Mouse (Mus musculus) intestine, postnatal 0 days (tissue): ENCODE data around the gene Apba1. TPM values are rescaled to one million over a fixed set of nuclear protein-coding genes. Genes with fewer than 3 reads are reported as not detected.
A peak's percentile ranks its signal among the peaks of the same experiment; 100 is the strongest.

Source experiments
- ATAC-seq: fragments of 200-750 bp; cut with Nextera tagmentation; 2 replicates; pipeline ENCODE4 v1.8.0; 2017; ENCODE audit warnings: mild to moderate bottlenecking, moderate TSS enrichment, moderate library complexity
- H3K27ac ChIP-seq: fragments of 300-500 bp; sonication (generic); 2 replicates; pipeline ENCODE4 v1.5.1; 2014; ENCODE audit warnings: mild to moderate bottlenecking, low read depth, low read length, moderate library complexity
- H3K27me3 ChIP-seq: fragments of 300-500 bp; sonication (generic); replicated peaks from 2 replicates; pipeline ENCODE4 v1.6.1; 2014; ENCODE audit warnings: low read length, mixed read lengths; ENCODE audit not compliant: control insufficient read depth, insufficient read depth
- H3K36me3 ChIP-seq: fragments of 300-500 bp; sonication (generic); 2 replicates; pipeline ENCODE4 v1.6.1; 2014; ENCODE audit warnings: mild to moderate bottlenecking, moderate library complexity; ENCODE audit not compliant: control insufficient read depth, insufficient read depth
- H3K4me1 ChIP-seq: fragments of 300-500 bp; sonication (generic); replicated peaks from 2 replicates; pipeline ENCODE4 v1.6.1; 2014; ENCODE audit warnings: antibody characterized with exemption, low read length, mixed read lengths; ENCODE audit not compliant: control insufficient read depth, insufficient read depth
- H3K4me2 ChIP-seq: fragments of 300-500 bp; sonication (generic); replicated peaks from 2 replicates; pipeline ENCODE4 v1.6.1; 2014; ENCODE audit warnings: low read depth, mild to moderate bottlenecking, moderate library complexity
- H3K4me3 ChIP-seq: fragments of 300-500 bp; sonication (generic); 2 replicates; pipeline ENCODE4 v1.5.1; 2014; ENCODE audit warnings: low read depth, low read length
- H3K9ac ChIP-seq: fragments of 300-500 bp; sonication (generic); 2 replicates; pipeline ENCODE4 v1.6.1; 2014; ENCODE audit warnings: mild to moderate bottlenecking, low read depth, low read length
- H3K9me3 ChIP-seq: fragments of 300-500 bp; sonication (generic); 2 replicates; pipeline ENCODE4 v1.6.1; 2016; ENCODE audit warnings: mixed run types; ENCODE audit not compliant: control insufficient read depth
- CTCF ChIP-seq: sonication (generic); IDR thresholded peaks from 2 replicates; pipeline ENCODE4 v1.5.1; 2016; ENCODE audit warnings: low read depth, mild to moderate bottlenecking, control low read depth, antibody characterized with exemption, moderate library complexity
- WGBS: fragments of 180-500 bp; shearing (Covaris S2); extraction: QIAGEN DNeasy Blood & Tissue Kit; methylation state at CpG from one replicate; pipeline ENCODE4 v1.1.7; 2014; 5-methylcytosine and 5-hydroxymethylcytosine counted together
- polyA plus RNA-seq: library from polyadenylated mRNA; unstranded; fragments of >200 nt; fragmentation: Nextera tagmentation; extraction: Ambion mirVana; gene quantifications from 2 replicates; pipeline ENCODE4 v1.2.1, GENCODE M21; 2015

Gene Apba1
- polyA plus RNA-seq, 1 experiment from 2014 or later, result 0.57 TPM

DNA sequence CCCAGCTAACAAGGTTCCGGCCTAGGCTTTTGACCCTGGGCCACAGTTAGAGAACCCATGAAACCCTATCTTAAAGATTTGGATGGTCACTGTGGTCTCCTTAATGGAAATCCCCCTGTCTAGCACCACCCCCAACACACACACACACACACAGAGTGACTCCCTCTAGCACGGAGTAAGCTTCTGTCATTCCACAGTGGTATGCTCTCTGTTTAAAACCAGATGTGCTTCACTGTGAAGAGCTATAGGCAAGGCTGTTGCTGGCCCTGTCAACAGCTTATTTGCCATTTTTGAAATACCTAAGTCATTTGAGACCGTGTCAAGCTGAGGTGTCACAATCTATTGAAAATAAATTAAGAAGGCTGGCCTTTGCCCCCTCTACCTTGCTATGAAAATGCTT, 136.1 kb downstream of the Apba1 start:
- Histone ChIP-seq H3K4me2 (no peak overlapping the region), H3K9me3 (no peaks in the 10 kb centered on the region), H3K27me3 (peaks cover 27% of the 10 kb centered on the region), H3K4me3 (no peak overlapping the region), H3K36me3 (no peaks in the 10 kb centered on the region), H3K4me1 (no peaks in the 10 kb centered on the region), H3K9ac (no peak overlapping the region), H3K27ac (no peak overlapping the region)
- no peak for ATAC-seq
- WGBS, result 52% methylated on average over 3 of the region's 3 CpGs
- TF ChIP-seq CTCF, result no peak

GRCm38 (mm10) chr19:23896915-23897314, 138.2 kb downstream of the Apba1 start:
- WGBS, result 49% methylated on average over 8 of the region's 8 CpGs
- H3K27me3 ChIP-seq, result peaks cover 23% of the 10 kb centered on the region

DNA sequence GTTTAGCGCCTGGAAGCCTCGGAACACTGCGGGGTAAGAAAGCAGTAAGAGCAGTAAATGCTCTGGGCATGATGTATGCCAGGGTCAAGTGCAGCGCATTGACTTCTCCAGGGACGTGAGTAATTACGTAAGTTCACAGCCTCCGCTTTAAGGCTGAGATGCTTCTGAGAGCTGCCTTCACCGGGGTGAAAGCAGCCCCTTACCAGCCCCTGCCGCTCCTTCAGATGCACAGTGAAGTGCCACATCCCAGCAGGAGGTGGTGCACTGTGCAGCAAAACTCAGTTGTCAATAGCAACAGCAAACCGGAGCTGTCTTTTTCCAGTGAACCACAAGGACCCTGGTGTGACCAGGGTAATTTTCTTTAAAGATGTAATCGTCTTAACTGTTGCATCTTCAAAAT, 139.8 kb downstream of the Apba1 start:
- ATAC-seq, result no peak
- H3K27ac ChIP-seq, result no peak overlapping the region
- no peak overlapping the region for H3K4me2 ChIP-seq
- no peaks in the 10 kb centered on the region for H3K4me1 ChIP-seq
- TF ChIP-seq CTCF, result 0 out of 2 replicates have a peak, but pooled peaks have one; percentile 10
- peaks cover 7% of the 10 kb centered on the region for H3K27me3 ChIP-seq
- H3K9me3 ChIP-seq, result no peaks in the 10 kb centered on the region
- WGBS, result 43% methylated on average over 11 of the region's 11 CpGs
- H3K36me3 ChIP-seq, result no peaks in the 10 kb centered on the region
- no peak overlapping the region for H3K4me3 ChIP-seq
- no peak overlapping the region for H3K9ac ChIP-seq

More at GRCm38 (mm10) chr19:23896915-23897314, 138.2 kb downstream of the Apba1 start:
- H3K4me1 ChIP-seq, result no peaks in the 10 kb centered on the region
- H3K9me3 ChIP-seq, result no peaks in the 10 kb centered on the region
- no peak overlapping the region for H3K9ac ChIP-seq
- no peak overlapping the region for H3K4me2 ChIP-seq
- no peak for ATAC-seq
- TF ChIP-seq CTCF, result no peak
- no peaks in the 10 kb centered on the region for H3K36me3 ChIP-seq
- H3K27ac ChIP-seq, result no peak overlapping the region
- no peak overlapping the region for H3K4me3 ChIP-seq

DNA sequence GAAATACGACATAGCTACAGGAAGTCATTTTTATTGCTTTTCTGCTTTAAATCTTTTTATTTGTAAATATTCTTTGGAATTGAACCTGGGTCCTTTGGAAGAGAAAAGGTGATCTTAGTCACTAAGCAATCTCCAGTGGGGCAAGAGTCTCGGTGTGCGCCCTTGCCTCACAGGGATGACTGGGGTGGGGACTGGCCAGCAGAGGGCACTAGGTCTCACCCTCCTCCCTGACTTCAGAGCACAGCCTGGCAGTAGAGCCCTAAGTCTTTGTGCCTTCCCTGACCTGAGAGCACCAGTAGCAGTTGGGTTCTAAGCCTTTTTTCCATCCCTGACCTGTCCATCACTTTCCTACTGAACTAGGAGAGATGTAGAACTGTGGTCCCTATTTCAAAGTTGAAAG, 142.5 kb downstream of the Apba1 start:
- H3K27ac ChIP-seq, result no peak overlapping the region
- no peaks in the 10 kb centered on the region for H3K27me3 ChIP-seq
- H3K9ac ChIP-seq, result no peak overlapping the region
- TF ChIP-seq CTCF, result peak; percentile 76
- no peaks in the 10 kb centered on the region for H3K9me3 ChIP-seq
- H3K4me2 ChIP-seq, result no peak overlapping the region
- H3K4me3 ChIP-seq, result no peak overlapping the region
- H3K4me1 ChIP-seq, result no peaks in the 10 kb centered on the region
- no peak for ATAC-seq
- 80% methylated on average over 3 of the region's 3 CpGs for WGBS
- H3K36me3 ChIP-seq, result no peaks in the 10 kb centered on the region

DNA sequence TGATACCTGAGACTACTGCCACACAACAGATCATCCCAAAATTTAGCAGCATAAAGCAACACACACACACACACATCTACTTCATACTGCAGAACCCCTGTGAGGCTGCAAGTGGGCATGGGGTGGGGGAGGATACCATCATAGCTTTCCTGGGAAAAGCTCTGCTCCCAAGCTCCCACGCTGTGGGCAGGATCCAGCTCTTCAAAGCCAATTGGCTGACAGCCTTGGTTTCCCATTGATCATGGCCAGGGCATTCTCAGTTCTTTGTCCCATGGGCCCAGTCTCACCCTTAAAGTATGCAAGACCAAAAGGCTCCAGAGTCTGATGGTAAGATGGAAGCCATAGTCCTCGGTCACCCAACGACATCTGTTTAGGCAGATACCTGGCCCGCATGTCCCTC, 143.1 kb downstream of the Apba1 start:
- Histone ChIP-seq H3K4me3 (no peak overlapping the region), H3K36me3 (no peaks in the 10 kb centered on the region), H3K9ac (no peak overlapping the region), H3K27me3 (no peaks in the 10 kb centered on the region), H3K4me2 (no peak overlapping the region), H3K9me3 (no peaks in the 10 kb centered on the region), H3K4me1 (no peaks in the 10 kb centered on the region), H3K27ac (no peak overlapping the region)
- no peak for TF ChIP-seq CTCF
- no peak for ATAC-seq
- 95% methylated on average over 4 of the region's 4 CpGs for WGBS

- no peak for ATAC-seq
- H3K27me3 ChIP-seq, result no peaks in the 10 kb centered on the region
- H3K4me1 ChIP-seq, result no peaks in the 10 kb centered on the region
- H3K9me3 ChIP-seq, result no peaks in the 10 kb centered on the region
- no peaks in the 10 kb centered on the region for H3K36me3 ChIP-seq
- WGBS, result 95% methylated on average over 7 of the region's 7 CpGs
- no peak overlapping the region for H3K4me3 ChIP-seq
- H3K4me2 ChIP-seq, result no peak overlapping the region
- H3K9ac ChIP-seq, result no peak overlapping the region
- TF ChIP-seq CTCF, result no peak
- H3K27ac ChIP-seq, result no peak overlapping the region
These were observed 144.4 kb downstream of the Apba1 start for GRCm38 (mm10) chr19:23903066-23903465.

DNA sequence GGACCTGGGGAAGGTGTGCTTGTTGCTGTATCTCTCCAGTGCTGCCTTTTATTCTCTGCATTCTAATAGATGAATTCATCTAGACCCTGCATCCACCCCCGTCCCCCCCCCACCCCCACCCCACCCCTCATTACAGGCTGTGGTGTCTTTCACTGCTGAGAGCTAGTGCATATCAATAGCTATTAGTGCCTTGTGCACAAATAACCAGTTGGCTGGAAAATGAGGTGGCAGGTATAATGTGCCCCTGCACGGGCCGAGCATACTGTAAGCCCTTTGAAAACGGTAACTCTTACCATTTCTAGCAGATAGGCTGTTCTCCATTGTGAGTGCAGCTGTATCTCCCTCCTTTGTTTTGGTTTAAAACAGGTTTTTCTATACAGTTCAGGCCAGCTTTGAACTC, 146.2 kb downstream of the Apba1 start:
- no peak overlapping the region for H3K27ac ChIP-seq
- 72% methylated on average over 4 of the region's 4 CpGs for WGBS
- H3K27me3 ChIP-seq, result no peaks in the 10 kb centered on the region
- TF ChIP-seq CTCF, result no peak
- H3K36me3 ChIP-seq, result no peaks in the 10 kb centered on the region
- no peak overlapping the region for H3K4me3 ChIP-seq
- no peak for ATAC-seq
- H3K9ac ChIP-seq, result no peak overlapping the region
- H3K4me2 ChIP-seq, result no peak overlapping the region
- H3K4me1 ChIP-seq, result no peaks in the 10 kb centered on the region
- no peaks in the 10 kb centered on the region for H3K9me3 ChIP-seq
